Mouse (Mus musculus): ENCODE measurements around the gene Pga5. TPM values are rescaled to one million over a fixed set of nuclear protein-coding genes. Genes with fewer than 3 reads are reported as not detected.

Gene Pga5
- polyA plus RNA-seq, 1 experiment = 2.9 TPM

- Histone ChIP-seq H3K4me1 (ENCODE audit: control insufficient read depth, insufficient read depth, low read length) (no peaks in the 10 kb centered on the region), H3K27ac (ENCODE audit: insufficient read depth, low read length) (no peak overlapping the region), H3K36me3 (ENCODE audit: control insufficient read depth, insufficient read depth, low read length, poor library complexity, severe bottlenecking) (peaks cover under 1% of the 10 kb centered on the region; the same call in 1 of the 2 replicates), H3K4me3 (ENCODE audit: low read depth, low read length) (peak overlapping the region; percentile 63), H3K9me3 (replicated peaks; ENCODE audit: control insufficient read depth, insufficient read depth, low read length, poor library complexity, severe bottlenecking) (no peaks in the 10 kb centered on the region), H3K27me3 (ENCODE audit: control insufficient read depth, insufficient read depth, low read length, poor library complexity, severe bottlenecking) (no peaks in the 10 kb centered on the region), H3K9ac (ENCODE audit: low read depth, poor library complexity, severe bottlenecking) (no peak overlapping the region)
- no peak for TF ChIP-seq EP300 (IDR thresholded peaks at IDR 0.05; ENCODE audit: insufficient read depth, low read depth, low read length)
- no peak for TF ChIP-seq POLR2A (IDR thresholded peaks at IDR 0.05; ENCODE audit: insufficient read depth, low read length)
- no peak for TF ChIP-seq CTCF (IDR thresholded peaks at IDR 0.05; ENCODE audit: low read depth, low read length)
These were observed 43.0 kb downstream of the Pga5 start for GRCm38 (mm10) chr19:10634872-10635318.

DNA sequence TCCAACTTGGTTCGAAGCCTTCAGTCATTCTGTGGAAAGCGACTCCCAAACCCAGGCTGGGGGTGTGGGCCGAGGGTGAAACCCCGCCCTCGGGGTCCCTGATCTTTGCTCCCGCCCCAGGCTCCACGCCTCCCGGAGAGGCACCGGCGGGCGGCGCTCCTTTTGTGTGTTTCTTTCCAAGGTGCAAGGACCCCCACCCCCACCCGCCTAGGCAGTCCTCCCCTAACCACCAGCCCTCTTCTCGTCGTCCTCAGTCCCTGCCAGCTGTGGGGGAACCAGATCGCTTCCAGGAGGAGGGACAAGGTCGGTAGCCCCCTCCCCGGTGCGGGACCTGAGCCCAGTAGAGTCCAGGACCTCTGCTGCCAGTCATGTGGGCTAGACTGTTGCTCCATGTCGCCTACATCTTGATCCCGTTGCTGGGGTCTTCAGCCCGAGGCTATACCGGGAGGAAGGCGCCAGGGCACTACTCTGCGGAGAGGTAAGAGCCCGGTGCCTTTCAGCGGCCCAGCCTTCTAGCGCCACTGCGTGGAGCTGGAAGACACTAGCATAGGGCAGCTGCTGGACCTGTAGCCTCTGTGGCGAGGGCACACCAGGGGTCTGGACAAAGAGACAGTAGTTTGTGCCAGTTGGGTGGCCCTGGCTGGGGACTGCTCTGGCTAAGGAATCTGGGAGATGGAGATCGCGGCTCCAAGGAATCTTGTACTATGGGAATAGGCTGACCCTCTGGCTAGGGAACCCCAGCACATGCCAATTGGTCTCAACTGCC, 43.6 kb downstream of the Pga5 start, which contains the start of gene Vwce:
Vwce (plus strand) TSS at position 108 of the 766 bp plus-strand sequence.
- TF ChIP-seq CTCF (IDR thresholded peaks at IDR 0.05; ENCODE audit: low read depth, low read length) (peak; percentile 44), EP300 (IDR thresholded peaks at IDR 0.05; ENCODE audit: insufficient read depth, low read depth, low read length) (no peak)
- Histone ChIP-seq H3K27me3 (ENCODE audit: control insufficient read depth, insufficient read depth, low read length, poor library complexity, severe bottlenecking) (no peaks in the 10 kb centered on the region), H3K4me1 (ENCODE audit: control insufficient read depth, insufficient read depth, low read length) (no peaks in the 10 kb centered on the region), H3K36me3 (ENCODE audit: control insufficient read depth, insufficient read depth, low read length, poor library complexity, severe bottlenecking) (peaks cover 7% of the 10 kb centered on the region), H3K9ac (ENCODE audit: low read depth, poor library complexity, severe bottlenecking) (peak within 1 kb of the TSS; percentile 59), H3K4me3 (ENCODE audit: low read depth, low read length) (peak within 1 kb of the TSS; percentile 63), H3K9me3 (replicated peaks; ENCODE audit: control insufficient read depth, insufficient read depth, low read length, poor library complexity, severe bottlenecking) (no peaks in the 10 kb centered on the region), H3K27ac (ENCODE audit: insufficient read depth, low read length) (no peak within 1 kb of the TSS)

Other genes starting within 250 kb of the Pga5 start
- not detected in 2 replicates for gene Lrrc10b, start 220.6 kb downstream of the Pga5 start, polyA plus RNA-seq (2011; ENCODE audit: insufficient read depth, insufficient read length, low read depth, missing spikeins)
- 0.58 and 1.4 TPM in 2 replicates for gene Ppp1r32, start 195.1 kb downstream of the Pga5 start, polyA plus RNA-seq (2011; ENCODE audit: insufficient read depth, insufficient read length, low read depth, missing spikeins)
- 73.5 and 76.3 TPM in 2 replicates for gene Cpsf7, start 152.8 kb downstream of the Pga5 start, polyA plus RNA-seq (2011; ENCODE audit: insufficient read depth, insufficient read length, low read depth, missing spikeins)
- gene Sdhaf2, start 151.9 kb downstream of the Pga5 start, polyA plus RNA-seq (2011; ENCODE audit: insufficient read depth, insufficient read length, low read depth, missing spikeins) = 32.9 and 39.6 TPM in 2 replicates
- gene Tmem216, start 121.8 kb downstream of the Pga5 start, polyA plus RNA-seq (2011; ENCODE audit: insufficient read depth, insufficient read length, low read depth, missing spikeins) = 10.4 and 12.2 TPM in 2 replicates
- 11.6 and 13.5 TPM in 2 replicates for gene Cyb561a3, start 100.9 kb downstream of the Pga5 start, polyA plus RNA-seq (2011; ENCODE audit: insufficient read depth, insufficient read length, low read depth, missing spikeins)
- gene Tmem138, start 100.7 kb downstream of the Pga5 start, polyA plus RNA-seq (2011; ENCODE audit: insufficient read depth, insufficient read length, low read depth, missing spikeins) = 25.3 TPM in 2 replicates
- 876 and 913 TPM in 2 replicates for gene Ddb1, start 72.7 kb downstream of the Pga5 start, polyA plus RNA-seq (2011; ENCODE audit: insufficient read depth, insufficient read length, low read depth, missing spikeins)
- gene Tkfc, start 72.4 kb downstream of the Pga5 start, polyA plus RNA-seq (2011; ENCODE audit: insufficient read depth, insufficient read length, low read depth, missing spikeins) = 28.1 and 29.0 TPM in 2 replicates
- 1.9 and 2.0 TPM in 2 replicates for gene Vwce, start 43.9 kb downstream of the Pga5 start, polyA plus RNA-seq (2011; ENCODE audit: insufficient read depth, insufficient read length, low read depth, missing spikeins)
- gene Vps37c, start 10.7 kb upstream of the Pga5 start, polyA plus RNA-seq (2011; ENCODE audit: insufficient read depth, insufficient read length, low read depth, missing spikeins) = 11.5 and 12.3 TPM in 2 replicates
- not detected in 2 replicates for gene Cd5, start 60.9 kb upstream of the Pga5 start, polyA plus RNA-seq (2011; ENCODE audit: insufficient read depth, insufficient read length, low read depth, missing spikeins)
- not detected in 2 replicates for gene Cd6, start 152.0 kb upstream of the Pga5 start, polyA plus RNA-seq (2011; ENCODE audit: insufficient read depth, insufficient read length, low read depth, missing spikeins)
- gene Slc15a3, start 161.7 kb upstream of the Pga5 start, polyA plus RNA-seq (2011; ENCODE audit: insufficient read depth, insufficient read length, low read depth, missing spikeins) = not detected in 2 replicates
- 16.5 and 17.2 TPM in 2 replicates for gene Tmem132a, start 191.9 kb upstream of the Pga5 start, polyA plus RNA-seq (2011; ENCODE audit: insufficient read depth, insufficient read length, low read depth, missing spikeins)
- gene Tmem109, start 203.9 kb upstream of the Pga5 start, polyA plus RNA-seq (2011; ENCODE audit: insufficient read depth, insufficient read length, low read depth, missing spikeins) = 16.3 and 20.1 TPM in 2 replicates
- gene Prpf19, start 217.2 kb upstream of the Pga5 start, polyA plus RNA-seq (2011; ENCODE audit: insufficient read depth, insufficient read length, low read depth, missing spikeins) = 131 and 148 TPM in 2 replicates
- gene Zp1, start 242.6 kb upstream of the Pga5 start, polyA plus RNA-seq (2011; ENCODE audit: insufficient read depth, insufficient read length, low read depth, missing spikeins) = not detected in 2 replicates